Mouse (Mus musculus): ENCODE measurements around the gene Xpc. TPM values are rescaled to one million over a fixed set of nuclear protein-coding genes. Genes with fewer than 3 reads are reported as not detected.
A peak's percentile ranks its signal among the peaks of the same experiment; 100 is the strongest.

Xpc gene
- polyA plus RNA-seq, 1 experiment from 2014 or later, result 25.7 TPM

DNA sequence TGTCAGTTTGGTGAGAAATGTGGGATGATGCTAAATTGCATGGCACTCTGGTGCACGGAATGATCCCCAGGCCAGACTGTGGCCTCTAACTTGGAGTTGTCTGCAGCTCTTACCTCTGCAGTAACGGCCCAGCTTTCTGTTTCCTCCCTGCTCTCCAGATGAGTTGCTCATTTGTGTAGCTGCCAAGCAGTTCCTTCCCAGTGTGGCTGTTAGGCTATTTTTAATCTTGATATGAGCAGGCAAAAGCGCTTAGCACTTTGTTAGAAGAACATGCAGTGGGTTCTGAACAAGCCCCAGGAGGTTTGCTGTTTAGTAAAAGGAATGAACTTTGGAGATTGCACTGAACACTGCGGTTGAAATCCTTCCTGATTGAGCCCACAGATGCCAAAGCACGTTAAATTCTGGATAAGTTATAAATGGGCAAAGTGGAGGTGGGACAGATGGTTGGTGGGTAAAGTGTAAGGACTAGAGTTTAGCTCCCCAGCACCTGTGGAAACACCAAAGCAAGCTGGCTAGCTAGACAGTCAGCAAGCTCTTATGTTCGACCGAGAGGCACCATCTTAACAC is 2.8 kb upstream of the Xpc start:
- Histone ChIP-seq H3K36me3 (ENCODE audit: control insufficient read depth, insufficient read depth, low read length) (peaks cover 17% of the 10 kb centered on the region; the same call in 1 of the 2 replicates), H3K9ac (ENCODE audit: low read length) (no peak overlapping the region), H3K4me1 (ENCODE audit: control insufficient read depth, insufficient read depth, low read length) (0 out of 2 replicates have a peak, but pooled peaks cover 3% of the 10 kb centered on the region), H3K9me3 (ENCODE audit: control insufficient read depth, low read length) (no peaks in the 10 kb centered on the region), H3K4me3 (ENCODE audit: low read depth, low read length) (no peak overlapping the region), H3K27ac (replicated peaks; ENCODE audit: low read depth, low read length) (no peak overlapping the region), H3K4me2 (ENCODE audit: low read depth, severe bottlenecking) (no peak overlapping the region), H3K27me3 (ENCODE audit: control insufficient read depth, insufficient read depth, low read length) (no peaks in the 10 kb centered on the region)
- DNase-seq (ENCODE audit: low spot score) (no peak), ATAC-seq (ENCODE audit: insufficient number of reproducible peaks, low FRiP score, low TSS enrichment, low read depth) (no peak)
- 87% methylated on average over 7 of the region's 7 CpGs for WGBS

DNA sequence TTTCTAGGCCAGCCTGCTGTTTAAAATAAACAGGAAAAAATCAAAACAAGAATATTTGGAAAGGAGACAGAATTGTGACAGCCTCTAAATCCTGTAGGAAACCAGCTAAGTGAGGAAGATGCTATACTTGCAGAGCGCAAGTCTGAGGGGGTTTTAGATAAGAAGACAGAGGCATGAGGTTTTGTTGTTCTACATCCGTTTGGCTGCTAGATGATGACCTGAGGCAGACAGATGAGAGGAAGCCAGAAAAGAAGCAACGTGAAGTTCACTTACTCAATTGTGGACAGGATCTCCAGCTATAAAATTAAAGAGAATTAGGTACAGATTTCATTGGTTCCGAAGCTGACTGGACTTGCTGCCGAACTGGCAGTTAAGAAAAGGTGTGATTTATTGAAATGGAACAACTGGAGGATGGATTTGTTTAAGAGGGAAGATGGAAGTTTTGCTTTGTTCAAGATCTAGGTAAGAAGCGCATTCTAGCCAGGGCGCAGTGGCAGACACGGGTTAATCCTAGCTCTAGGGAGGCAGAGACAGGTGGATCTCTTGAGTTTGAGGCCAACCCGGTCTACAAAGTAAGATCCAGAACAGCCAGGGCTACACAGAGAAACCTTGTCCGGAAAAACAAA is 838 bp downstream of the Xpc start:
- H3K27ac ChIP-seq (replicated peaks; ENCODE audit: low read depth, low read length), result no peak overlapping the region
- 25% methylated on average over 10 of the region's 10 CpGs for WGBS
- ATAC-seq (ENCODE audit: insufficient number of reproducible peaks, low FRiP score, low TSS enrichment, low read depth), result 0 out of 2 replicates have a peak, but pooled peaks have one; percentile 14

DNA sequence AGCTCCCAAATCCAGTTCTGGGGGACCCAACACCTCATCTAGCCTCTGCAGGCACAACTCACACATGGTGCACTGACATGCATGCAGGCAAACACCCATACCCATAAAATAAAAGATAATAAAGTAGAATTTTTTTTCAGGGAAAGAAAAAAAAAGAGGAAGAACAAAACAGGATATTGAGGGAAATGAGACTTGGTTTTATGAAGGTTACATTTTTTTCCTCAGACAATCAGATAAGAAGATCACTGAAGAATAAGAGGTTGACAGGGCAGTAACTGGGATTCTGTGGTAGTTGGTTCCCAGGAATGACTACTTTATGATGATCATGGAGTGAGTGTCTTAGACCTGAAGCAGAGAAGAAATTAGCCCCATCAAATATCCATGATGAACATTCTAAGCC is 1.6 kb downstream of the Xpc start:
- H3K36me3 ChIP-seq (ENCODE audit: control insufficient read depth, insufficient read depth, low read length), result peaks cover 8% of the 10 kb centered on the region; the same call in 1 of the 2 replicates
- no peaks in the 10 kb centered on the region for H3K9me3 ChIP-seq (ENCODE audit: control insufficient read depth, low read length)
- no peak overlapping the region for H3K9ac ChIP-seq (ENCODE audit: low read length)
- H3K27me3 ChIP-seq (ENCODE audit: control insufficient read depth, insufficient read depth, low read length), result no peaks in the 10 kb centered on the region
- 0 out of 2 replicates have a peak, but pooled peaks cover 3% of the 10 kb centered on the region for H3K4me1 ChIP-seq (ENCODE audit: control insufficient read depth, insufficient read depth, low read length)
- peak overlapping the region; percentile 70; the same call in 1 of the 2 replicates for H3K4me2 ChIP-seq (ENCODE audit: low read depth, severe bottlenecking)
- DNase-seq (ENCODE audit: low spot score), result no peak
- ATAC-seq (ENCODE audit: insufficient number of reproducible peaks, low FRiP score, low TSS enrichment, low read depth), result no peak
- no peak overlapping the region for H3K4me3 ChIP-seq (ENCODE audit: low read depth, low read length)
- H3K27ac ChIP-seq (replicated peaks; ENCODE audit: low read depth, low read length), result no peak overlapping the region

More for the DNA sequence above, 838 bp downstream of the Xpc start:
- 0 out of 2 replicates have a peak, but pooled peaks cover 3% of the 10 kb centered on the region for H3K4me1 ChIP-seq (ENCODE audit: control insufficient read depth, insufficient read depth, low read length)
- H3K27me3 ChIP-seq (ENCODE audit: control insufficient read depth, insufficient read depth, low read length), result no peaks in the 10 kb centered on the region
- no peak for DNase-seq (ENCODE audit: low spot score)
- peaks cover 11% of the 10 kb centered on the region; the same call in 1 of the 2 replicates for H3K36me3 ChIP-seq (ENCODE audit: control insufficient read depth, insufficient read depth, low read length)
- peak overlapping the region; percentile 70 for H3K4me2 ChIP-seq (ENCODE audit: low read depth, severe bottlenecking)
- H3K4me3 ChIP-seq (ENCODE audit: low read depth, low read length), result peak overlapping the region; percentile 77
- peak overlapping the region; percentile 82 for H3K9ac ChIP-seq (ENCODE audit: low read length)
- H3K9me3 ChIP-seq (ENCODE audit: control insufficient read depth, low read length), result no peaks in the 10 kb centered on the region

DNA sequence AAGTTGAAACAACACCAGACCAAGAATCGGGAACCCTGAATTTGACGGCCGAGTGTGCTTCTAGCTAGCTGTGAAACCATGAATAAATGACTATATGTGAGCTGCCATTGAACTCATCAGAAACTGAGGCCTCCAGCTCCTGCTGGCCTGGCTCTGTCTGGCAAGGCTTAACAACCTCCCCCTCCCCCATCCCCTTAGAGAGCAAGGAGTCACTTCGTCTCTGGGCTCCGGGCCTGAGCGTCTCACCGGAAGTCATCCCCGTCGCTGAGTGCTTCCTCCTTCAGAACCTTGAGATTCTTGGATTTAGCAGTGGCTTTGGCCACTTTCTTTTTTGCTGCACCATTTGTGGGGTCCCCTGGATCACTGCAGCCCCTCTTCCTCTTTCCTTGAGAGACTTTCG is 5.5 kb downstream of the Xpc start:
- no peaks in the 10 kb centered on the region for H3K9me3 ChIP-seq (ENCODE audit: control insufficient read depth, low read length)
- WGBS, result 62% methylated on average over 10 of the region's 10 CpGs
- H3K9ac ChIP-seq (ENCODE audit: low read length), result no peak overlapping the region
- peaks cover 4% of the 10 kb centered on the region; the same call in 1 of the 2 replicates for H3K36me3 ChIP-seq (ENCODE audit: control insufficient read depth, insufficient read depth, low read length)
- H3K4me3 ChIP-seq (ENCODE audit: low read depth, low read length), result no peak overlapping the region
- no peaks in the 10 kb centered on the region for H3K27me3 ChIP-seq (ENCODE audit: control insufficient read depth, insufficient read depth, low read length)
- no peak for DNase-seq (ENCODE audit: low spot score)
- no peak overlapping the region for H3K4me2 ChIP-seq (ENCODE audit: low read depth, severe bottlenecking)
- no peak overlapping the region for H3K27ac ChIP-seq (replicated peaks; ENCODE audit: low read depth, low read length)
- H3K4me1 ChIP-seq (ENCODE audit: control insufficient read depth, insufficient read depth, low read length), result no peaks in the 10 kb centered on the region
- ATAC-seq (ENCODE audit: insufficient number of reproducible peaks, low FRiP score, low TSS enrichment, low read depth), result no peak

DNA sequence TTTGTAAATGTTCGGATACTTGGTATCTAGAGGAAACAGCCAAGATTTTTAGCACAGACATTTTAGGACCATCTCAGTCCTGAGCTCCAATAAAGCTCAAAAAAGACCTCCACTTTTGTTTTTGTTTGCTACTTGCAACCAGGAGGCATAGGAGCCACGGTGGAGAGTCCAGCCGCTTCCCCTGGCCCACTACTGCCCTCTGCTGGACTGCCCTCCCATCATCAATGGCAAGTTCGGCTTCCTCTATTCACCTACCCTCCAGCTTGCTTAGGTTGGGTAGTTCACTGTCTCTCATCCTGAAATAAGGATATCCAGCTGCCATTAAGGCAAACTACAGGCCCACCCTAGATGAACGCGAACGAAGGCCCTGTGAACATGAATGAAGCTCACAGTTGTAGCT is 6.4 kb downstream of the Xpc start:
- Histone ChIP-seq H3K27ac (replicated peaks; ENCODE audit: low read depth, low read length) (no peak overlapping the region), H3K9ac (ENCODE audit: low read length) (no peak overlapping the region), H3K27me3 (ENCODE audit: control insufficient read depth, insufficient read depth, low read length) (no peaks in the 10 kb centered on the region), H3K4me2 (ENCODE audit: low read depth, severe bottlenecking) (no peak overlapping the region), H3K9me3 (ENCODE audit: control insufficient read depth, low read length) (no peaks in the 10 kb centered on the region), H3K4me3 (ENCODE audit: low read depth, low read length) (no peak overlapping the region), H3K4me1 (ENCODE audit: control insufficient read depth, insufficient read depth, low read length) (no peaks in the 10 kb centered on the region), H3K36me3 (ENCODE audit: control insufficient read depth, insufficient read depth, low read length) (peaks cover 10% of the 10 kb centered on the region)
- peak; percentile 83 for DNase-seq (ENCODE audit: low spot score)
- no peak for ATAC-seq (ENCODE audit: insufficient number of reproducible peaks, low FRiP score, low TSS enrichment, low read depth)
- WGBS, result 43% methylated on average over 7 of the region's 7 CpGs

DNA sequence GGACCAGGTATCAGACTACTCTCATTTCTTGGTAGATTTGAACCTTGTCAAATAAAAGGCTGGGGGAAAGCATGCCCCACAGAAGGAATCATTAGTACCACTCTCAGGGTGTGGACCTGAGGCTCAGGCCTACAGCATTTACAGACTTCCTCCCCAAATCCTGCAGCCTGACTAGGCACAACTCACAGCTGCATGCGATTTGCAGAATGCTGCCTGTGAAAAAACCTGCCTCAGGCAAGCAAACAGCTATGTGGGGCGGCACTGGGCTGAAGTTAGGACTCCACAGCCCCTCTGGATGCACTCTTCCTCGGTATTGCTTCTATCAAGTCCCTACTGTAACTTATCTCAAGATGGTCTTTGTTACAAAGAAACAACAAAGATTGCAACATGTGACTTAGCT is 7.6 kb downstream of the Xpc start:
- no peak for ATAC-seq (ENCODE audit: insufficient number of reproducible peaks, low FRiP score, low TSS enrichment, low read depth)
- DNase-seq (ENCODE audit: low spot score), result no peak
- no peak overlapping the region for H3K27ac ChIP-seq (replicated peaks; ENCODE audit: low read depth, low read length)
- H3K27me3 ChIP-seq (ENCODE audit: control insufficient read depth, insufficient read depth, low read length), result no peaks in the 10 kb centered on the region
- 63% methylated on average over 3 of the region's 3 CpGs for WGBS
- no peak overlapping the region for H3K9ac ChIP-seq (ENCODE audit: low read length)
- no peaks in the 10 kb centered on the region for H3K4me1 ChIP-seq (ENCODE audit: control insufficient read depth, insufficient read depth, low read length)
- H3K36me3 ChIP-seq (ENCODE audit: control insufficient read depth, insufficient read depth, low read length), result peaks cover 16% of the 10 kb centered on the region
- H3K4me2 ChIP-seq (ENCODE audit: low read depth, severe bottlenecking), result no peak overlapping the region
- H3K9me3 ChIP-seq (ENCODE audit: control insufficient read depth, low read length), result no peaks in the 10 kb centered on the region
- no peak overlapping the region for H3K4me3 ChIP-seq (ENCODE audit: low read depth, low read length)

DNA sequence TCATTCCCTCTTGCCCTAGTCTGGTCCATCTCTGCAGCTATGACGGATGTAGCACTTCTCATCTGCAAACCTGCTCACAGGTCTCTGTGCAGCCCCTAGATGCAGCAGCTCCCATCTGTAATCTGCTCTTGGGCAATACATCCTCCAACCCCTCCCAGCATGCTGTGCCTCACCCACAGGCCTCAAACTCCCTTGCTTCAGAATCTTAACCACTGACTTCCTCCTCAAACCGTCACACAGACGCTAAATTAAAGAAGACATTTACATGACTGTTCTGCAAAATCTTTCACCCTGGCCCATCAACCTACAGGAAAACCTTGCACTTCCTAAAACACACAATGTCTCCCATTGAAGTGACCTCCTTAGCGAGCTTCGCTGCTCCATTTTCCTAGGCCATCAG is 9.7 kb downstream of the Xpc start:
- WGBS, result 90% methylated on average over 5 of the region's 5 CpGs
- no peak overlapping the region for H3K4me2 ChIP-seq (ENCODE audit: low read depth, severe bottlenecking)
- no peak overlapping the region for H3K27ac ChIP-seq (replicated peaks; ENCODE audit: low read depth, low read length)
- no peak overlapping the region for H3K4me3 ChIP-seq (ENCODE audit: low read depth, low read length)
- H3K9me3 ChIP-seq (ENCODE audit: control insufficient read depth, low read length), result no peaks in the 10 kb centered on the region
- ATAC-seq (ENCODE audit: insufficient number of reproducible peaks, low FRiP score, low TSS enrichment, low read depth), result no peak
- H3K4me1 ChIP-seq (ENCODE audit: control insufficient read depth, insufficient read depth, low read length), result no peaks in the 10 kb centered on the region
- no peaks in the 10 kb centered on the region for H3K27me3 ChIP-seq (ENCODE audit: control insufficient read depth, insufficient read depth, low read length)
- no peak overlapping the region for H3K9ac ChIP-seq (ENCODE audit: low read length)
- peaks cover 17% of the 10 kb centered on the region for H3K36me3 ChIP-seq (ENCODE audit: control insufficient read depth, insufficient read depth, low read length)
- DNase-seq (ENCODE audit: low spot score), result no peak

DNA sequence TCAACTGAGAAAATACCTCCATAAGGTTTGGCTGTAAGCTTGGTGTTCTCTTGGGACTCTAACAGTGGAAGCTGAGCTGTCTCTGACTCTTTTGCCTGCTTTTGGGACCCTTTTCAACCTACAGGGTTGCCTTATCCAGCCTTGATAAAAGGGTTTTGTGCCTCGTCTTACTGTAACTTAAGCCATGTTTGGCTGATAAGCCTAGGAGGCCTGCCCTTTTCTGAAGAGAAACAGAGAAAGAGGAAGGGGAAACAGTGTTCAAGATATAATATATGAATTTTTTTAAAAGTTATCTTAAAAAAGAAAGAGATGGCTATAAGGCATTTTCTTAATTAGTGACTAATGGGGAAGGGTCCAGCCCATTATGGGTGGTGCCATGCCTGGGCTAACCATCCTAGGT is 12.4 kb downstream of the Xpc start:
- Histone ChIP-seq H3K27me3 (ENCODE audit: control insufficient read depth, insufficient read depth, low read length) (no peaks in the 10 kb centered on the region), H3K9ac (ENCODE audit: low read length) (no peak overlapping the region), H3K4me3 (ENCODE audit: low read depth, low read length) (no peak overlapping the region), H3K9me3 (ENCODE audit: control insufficient read depth, low read length) (no peaks in the 10 kb centered on the region), H3K4me2 (ENCODE audit: low read depth, severe bottlenecking) (no peak overlapping the region), H3K27ac (replicated peaks; ENCODE audit: low read depth, low read length) (no peak overlapping the region), H3K36me3 (ENCODE audit: control insufficient read depth, insufficient read depth, low read length) (peaks cover 21% of the 10 kb centered on the region), H3K4me1 (ENCODE audit: control insufficient read depth, insufficient read depth, low read length) (no peaks in the 10 kb centered on the region)
- no peak for ATAC-seq (ENCODE audit: insufficient number of reproducible peaks, low FRiP score, low TSS enrichment, low read depth)
- no peak for DNase-seq (ENCODE audit: low spot score)
- WGBS, result 91% methylated on average over 1 of the region's 1 CpGs
